Mouse (Mus musculus): ENCODE results near the gene Grm8.

The Grm8 gene

GRCm38 (mm10) chr6:28135001-28135401, at the start of gene Grm8:
Gene Grm8 (minus strand): TSS chr6:28135178.
- DNase-seq (ENCODE audit: low spot score in 2 of 2): peak in 1 of 2 experiments; percentile 40

- no peak for DNase-seq (ENCODE audit: low spot score in 2 of 2)
Observed at GRCm38 (mm10) chr6:28169851-28170539, 35.0 kb upstream of the Grm8 start.

- DNase-seq (ENCODE audit: low spot score in 2 of 2): no peak
Observed at GRCm38 (mm10) chr6:28160399-28160798, 25.4 kb upstream of the Grm8 start.

GRCm38 (mm10) chr6:28146445-28146844, 11.5 kb upstream of the Grm8 start:
- no peak for DNase-seq (ENCODE audit: low spot score in 2 of 2)

- DNase-seq (ENCODE audit: low spot score in 2 of 2): no peak
Observed at GRCm38 (mm10) chr6:28142332-28142731, 7.4 kb upstream of the Grm8 start.

- DNase-seq (ENCODE audit: low spot score in 2 of 2): peak; percentile 79 to 88
Observed at GRCm38 (mm10) chr6:28135411-28136233, 644 bp upstream of the Grm8 start.

GRCm38 (mm10) chr6:28134251-28134801, 652 bp downstream of the Grm8 start:
- DNase-seq (ENCODE audit: low spot score in 2 of 2): peak; percentile 27 to 39

GRCm38 (mm10) chr6:28133206-28134063, 1.5 kb downstream of the Grm8 start:
- DNase-seq (ENCODE audit: low spot score in 2 of 2): no peak

GRCm38 (mm10) chr6:28132056-28132455, 2.9 kb downstream of the Grm8 start:
- no peak for DNase-seq (ENCODE audit: low spot score in 2 of 2)

- no peak for DNase-seq (ENCODE audit: low spot score in 2 of 2)
Observed at GRCm38 (mm10) chr6:28128871-28129270, 6.1 kb downstream of the Grm8 start.

GRCm38 (mm10) chr6:28115519-28115918, 19.5 kb downstream of the Grm8 start:
- no peak for DNase-seq (ENCODE audit: low spot score in 2 of 2)

- DNase-seq (ENCODE audit: low spot score in 2 of 2): no peak
Observed at GRCm38 (mm10) chr6:28114916-28115315, 20.1 kb downstream of the Grm8 start.

GRCm38 (mm10) chr6:28111551-28111950, 23.4 kb downstream of the Grm8 start:
- DNase-seq (ENCODE audit: low spot score in 2 of 2): no peak

GRCm38 (mm10) chr6:28102608-28103316, 32.2 kb downstream of the Grm8 start:
- no peak for DNase-seq (ENCODE audit: low spot score in 2 of 2)

GRCm38 (mm10) chr6:28100001-28100400, 35.0 kb downstream of the Grm8 start:
- DNase-seq (ENCODE audit: low spot score in 2 of 2): no peak

GRCm38 (mm10) chr6:28092511-28092910, 42.5 kb downstream of the Grm8 start:
- no peak for DNase-seq (ENCODE audit: low spot score in 2 of 2)

- DNase-seq (ENCODE audit: low spot score in 2 of 2): no peak
Observed at GRCm38 (mm10) chr6:28091836-28092235, 43.1 kb downstream of the Grm8 start.

- no peak for DNase-seq (ENCODE audit: low spot score in 2 of 2)
Observed at GRCm38 (mm10) chr6:28090981-28091380, 44.0 kb downstream of the Grm8 start.

GRCm38 (mm10) chr6:28075534-28075933, 59.4 kb downstream of the Grm8 start:
- no peak for DNase-seq (ENCODE audit: low spot score in 2 of 2)

- DNase-seq (ENCODE audit: low spot score in 2 of 2): no peak
Observed at GRCm38 (mm10) chr6:28074470-28074869, 60.5 kb downstream of the Grm8 start.

GRCm38 (mm10) chr6:28051966-28052365, 83.0 kb downstream of the Grm8 start:
- DNase-seq (ENCODE audit: low spot score in 2 of 2): no peak
